Mouse (Mus musculus): ENCODE results near the gene Prss2. TPM values are rescaled to one million over a fixed set of nuclear protein-coding genes. Genes with fewer than 3 reads are reported as not detected.
"Not testable (repeated sequence)": the region's sequence is repeated elsewhere in the genome, so short reads cannot be mapped to it uniquely, and the experiment has no call there.

The Prss2 gene
- polyA plus RNA-seq, 1 experiment from 2014 or later: 141 TPM

DNA sequence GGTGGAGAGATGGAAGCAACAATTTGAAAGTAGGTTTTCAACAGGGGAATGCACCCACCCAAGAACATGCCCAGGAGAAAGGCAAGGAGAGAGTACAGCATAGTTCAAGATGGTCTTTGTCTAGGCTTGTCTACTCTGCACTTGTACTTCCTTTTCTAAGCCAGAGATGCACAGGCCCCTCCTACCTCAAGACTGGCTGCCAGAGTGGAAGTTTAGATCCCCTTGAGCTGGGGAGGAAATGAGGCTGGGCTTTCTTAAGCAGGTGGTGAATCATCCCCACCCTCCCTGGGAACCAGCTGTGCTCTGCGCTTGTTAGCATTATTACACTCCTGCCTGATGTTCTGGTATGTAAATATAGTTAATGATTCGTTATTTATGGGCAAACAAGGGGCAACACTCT, 36.7 kb downstream of the Prss2 start:
- peak overlapping the region; percentile 37; the same call in 1 of the 2 replicates for H3K27ac ChIP-seq
- no peak overlapping the region for H3K9ac ChIP-seq
- H3K9me3 ChIP-seq: no peaks in the 10 kb centered on the region
- H3K4me3 ChIP-seq (replicated peaks): no peak overlapping the region
- no peaks in the 10 kb centered on the region for H3K27me3 ChIP-seq (replicated peaks)
- H3K4me2 ChIP-seq: no peak overlapping the region
- H3K4me1 ChIP-seq: no peaks in the 10 kb centered on the region
- no peaks in the 10 kb centered on the region for H3K36me3 ChIP-seq
- no peak for ATAC-seq (ENCODE audit: insufficient read depth, low FRiP score, low read depth)
- WGBS: 35% methylated on average over 2 of the region's 2 CpGs

DNA sequence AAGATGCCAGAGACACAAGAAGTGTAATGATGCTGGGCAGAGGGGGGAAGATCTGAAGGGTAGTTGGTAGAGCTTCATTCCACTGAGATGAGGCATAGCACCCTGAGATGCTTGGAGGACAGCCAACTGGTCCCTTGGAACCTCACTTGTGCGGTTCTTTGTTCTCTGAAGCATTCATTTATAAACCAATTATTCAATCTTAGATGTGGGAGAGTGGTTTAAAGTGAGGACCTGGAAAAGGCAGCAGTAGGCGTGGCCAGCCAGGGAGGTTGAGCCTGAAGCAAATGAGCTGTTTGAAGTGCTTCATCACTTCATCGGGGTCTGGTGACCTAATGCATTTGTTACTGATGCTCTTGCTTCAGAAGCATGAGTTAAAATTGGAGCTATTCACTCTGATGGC, 37.7 kb downstream of the Prss2 start:
- WGBS: 53% methylated on average over 3 of the region's 3 CpGs
- no peak for ATAC-seq (ENCODE audit: insufficient read depth, low FRiP score, low read depth)
- Histone ChIP-seq H3K9me3 (no peaks in the 10 kb centered on the region), H3K4me3 (replicated peaks) (no peak overlapping the region), H3K27me3 (replicated peaks) (no peaks in the 10 kb centered on the region), H3K4me2 (no peak overlapping the region), H3K9ac (no peak overlapping the region), H3K36me3 (no peaks in the 10 kb centered on the region), H3K27ac (0 out of 2 replicates have a peak overlapping the region, but pooled peaks have one; percentile 7), H3K4me1 (no peaks in the 10 kb centered on the region)

DNA sequence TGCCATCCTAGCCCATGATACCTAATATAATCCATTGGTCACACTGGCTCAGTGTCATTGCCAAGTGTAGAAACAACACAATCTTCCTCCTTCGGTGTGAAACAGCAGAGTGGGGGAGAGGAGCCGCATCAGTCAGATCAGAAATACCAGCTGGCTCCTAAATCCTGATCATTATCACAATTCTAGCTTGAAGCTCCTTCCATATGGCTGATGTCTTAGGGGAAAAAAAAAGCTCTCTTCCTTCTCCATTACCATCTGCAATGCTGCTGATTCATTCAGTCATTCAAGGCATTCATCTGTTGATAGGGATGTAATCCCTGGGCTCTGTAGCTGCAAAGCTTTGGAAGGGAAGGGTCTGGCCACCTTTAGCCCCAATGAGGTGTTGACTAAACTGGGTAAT, 38.7 kb downstream of the Prss2 start:
- ATAC-seq (ENCODE audit: insufficient read depth, low FRiP score, low read depth): no peak
- no peaks in the 10 kb centered on the region for H3K9me3 ChIP-seq
- H3K4me2 ChIP-seq: no peak overlapping the region
- no peak overlapping the region for H3K9ac ChIP-seq
- H3K4me1 ChIP-seq: no peaks in the 10 kb centered on the region
- 69% methylated on average over 2 of the region's 2 CpGs for WGBS
- H3K36me3 ChIP-seq: no peaks in the 10 kb centered on the region
- no peak overlapping the region for H3K4me3 ChIP-seq (replicated peaks)
- no peaks in the 10 kb centered on the region for H3K27me3 ChIP-seq (replicated peaks)
- no peak overlapping the region for H3K27ac ChIP-seq

DNA sequence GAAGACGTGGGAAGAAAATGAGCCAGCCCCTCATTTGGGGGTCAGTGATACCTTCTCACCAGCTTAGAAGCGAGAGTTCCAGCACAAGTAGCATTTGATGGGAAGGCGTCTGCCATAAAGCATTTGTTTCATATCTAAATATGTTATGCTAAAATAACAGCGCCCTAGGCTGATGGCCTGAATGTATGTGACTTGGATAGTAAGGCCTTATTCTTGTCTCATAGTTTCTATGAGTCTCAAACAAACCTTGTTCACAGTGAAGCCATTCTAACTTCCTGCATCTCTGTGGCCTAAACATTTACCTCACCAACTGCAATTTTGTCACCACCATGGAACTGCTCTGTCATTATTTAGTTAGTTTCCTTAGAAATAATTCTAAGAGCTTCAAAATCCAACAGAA, 41.0 kb downstream of the Prss2 start:
- no peak overlapping the region for H3K4me3 ChIP-seq (replicated peaks)
- no peak for ATAC-seq (ENCODE audit: insufficient read depth, low FRiP score, low read depth)
- 88% methylated on average over 4 of the region's 4 CpGs for WGBS
- 0 out of 2 replicates have a peak overlapping the region, but pooled peaks have one; percentile 13 for H3K4me2 ChIP-seq
- no peaks in the 10 kb centered on the region for H3K4me1 ChIP-seq
- H3K27ac ChIP-seq: no peak overlapping the region
- H3K27me3 ChIP-seq (replicated peaks): no peaks in the 10 kb centered on the region
- H3K9ac ChIP-seq: no peak overlapping the region
- H3K9me3 ChIP-seq: no peaks in the 10 kb centered on the region
- H3K36me3 ChIP-seq: no peaks in the 10 kb centered on the region

DNA sequence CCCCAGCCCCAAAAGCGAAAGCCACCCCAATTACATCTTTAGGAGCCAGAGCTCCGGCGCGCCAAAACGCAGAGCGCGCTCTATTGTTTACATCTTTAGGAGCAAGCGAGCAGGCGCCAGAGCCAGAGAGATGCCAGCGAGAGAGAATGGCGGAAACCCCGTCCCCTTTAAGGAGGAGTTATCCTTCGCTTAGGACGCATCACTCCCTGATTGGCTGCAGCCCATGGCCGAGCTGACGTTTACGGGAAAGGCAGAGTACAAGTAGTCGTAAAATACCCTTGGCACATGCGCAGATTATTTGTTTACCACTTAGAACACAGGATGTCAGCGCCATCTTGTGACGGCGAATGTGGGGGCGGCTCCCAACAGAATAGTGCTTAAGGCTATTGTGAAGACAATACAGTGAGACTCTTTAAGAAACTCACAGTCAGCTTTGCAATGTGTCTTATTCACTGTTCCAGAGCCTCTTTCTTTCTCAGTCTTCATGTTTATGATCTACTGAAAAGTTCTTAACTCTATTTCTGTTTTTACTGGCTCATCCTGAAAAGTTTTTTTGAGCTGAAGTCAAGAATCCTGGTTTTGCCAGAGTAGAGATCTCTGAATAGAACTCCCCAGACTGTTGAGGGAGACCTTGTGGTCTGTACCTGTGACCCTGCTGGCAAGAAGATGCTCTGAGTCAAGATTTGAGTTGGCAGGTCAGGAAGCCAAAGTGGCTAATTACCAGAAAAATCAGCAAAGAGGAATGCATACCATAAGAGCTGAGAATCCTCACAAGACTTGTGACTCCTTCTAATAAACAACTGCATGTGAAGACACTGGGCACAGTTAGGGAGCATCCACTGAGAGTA, 41.7 kb downstream of the Prss2 start:
- not testable (repeated sequence) for H3K9me3 ChIP-seq; H3K36me3 ChIP-seq; H3K4me3 ChIP-seq (replicated peaks); ATAC-seq (ENCODE audit: insufficient read depth, low FRiP score, low read depth); H3K4me1 ChIP-seq; H3K4me2 ChIP-seq; H3K27me3 ChIP-seq (replicated peaks); H3K27ac ChIP-seq; H3K9ac ChIP-seq
- WGBS: 51% methylated on average over 6 of the region's 23 CpGs

DNA sequence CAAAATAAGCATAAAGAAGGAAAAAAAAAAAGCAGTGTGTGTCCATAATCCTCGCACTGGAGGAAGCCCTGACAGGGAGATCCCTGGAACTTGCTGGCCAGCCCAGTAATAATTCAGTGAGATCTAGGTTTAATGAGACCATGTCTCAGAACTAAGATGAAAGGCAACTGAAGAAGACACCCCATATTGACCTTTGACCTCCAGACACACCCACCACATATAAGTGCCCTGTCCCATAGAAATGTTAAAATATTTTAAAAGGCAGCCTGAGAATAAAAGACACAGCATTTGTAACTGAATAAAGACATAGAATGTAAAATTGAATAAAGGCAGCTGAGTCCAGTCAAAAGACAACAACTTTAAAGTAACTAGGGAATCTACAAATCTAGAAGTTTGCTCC, 43.7 kb downstream of the Prss2 start:
- H3K27me3 ChIP-seq (replicated peaks): no peaks in the 10 kb centered on the region
- H3K4me1 ChIP-seq: no peaks in the 10 kb centered on the region
- no peak overlapping the region for H3K4me2 ChIP-seq
- no peaks in the 10 kb centered on the region for H3K36me3 ChIP-seq
- no peak overlapping the region for H3K4me3 ChIP-seq (replicated peaks)
- no peak overlapping the region for H3K9ac ChIP-seq
- 77% methylated on average over 1 of the region's 1 CpGs for WGBS
- H3K27ac ChIP-seq: no peak overlapping the region
- ATAC-seq (ENCODE audit: insufficient read depth, low FRiP score, low read depth): no peak
- no peaks in the 10 kb centered on the region for H3K9me3 ChIP-seq

DNA sequence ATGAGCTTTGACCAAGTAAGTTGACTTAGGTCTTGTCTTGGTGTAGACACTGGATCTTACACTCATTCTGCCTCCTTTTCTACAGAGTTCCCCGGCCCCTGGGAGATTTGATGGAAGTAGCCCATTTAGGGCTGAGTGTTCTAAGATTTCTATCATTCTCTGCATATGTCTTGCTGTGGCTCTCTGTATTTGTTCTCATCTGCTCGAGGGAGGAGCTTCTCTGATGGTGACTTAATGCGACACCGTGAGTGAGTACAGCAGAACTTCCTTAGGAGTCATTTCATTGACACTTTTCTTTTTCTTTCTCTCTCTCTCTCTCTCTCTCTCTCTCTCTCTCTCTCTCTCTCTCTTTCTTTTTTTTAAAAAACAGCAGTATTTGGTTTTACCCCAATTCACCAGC, 45.4 kb downstream of the Prss2 start:
- no peak overlapping the region for H3K9ac ChIP-seq
- H3K9me3 ChIP-seq: no peaks in the 10 kb centered on the region
- WGBS: 83% methylated on average over 4 of the region's 4 CpGs
- no peak overlapping the region for H3K27ac ChIP-seq
- no peak overlapping the region for H3K4me2 ChIP-seq
- no peaks in the 10 kb centered on the region for H3K36me3 ChIP-seq
- H3K4me3 ChIP-seq (replicated peaks): no peak overlapping the region
- ATAC-seq (ENCODE audit: insufficient read depth, low FRiP score, low read depth): no peak
- no peaks in the 10 kb centered on the region for H3K27me3 ChIP-seq (replicated peaks)
- H3K4me1 ChIP-seq: no peaks in the 10 kb centered on the region

DNA sequence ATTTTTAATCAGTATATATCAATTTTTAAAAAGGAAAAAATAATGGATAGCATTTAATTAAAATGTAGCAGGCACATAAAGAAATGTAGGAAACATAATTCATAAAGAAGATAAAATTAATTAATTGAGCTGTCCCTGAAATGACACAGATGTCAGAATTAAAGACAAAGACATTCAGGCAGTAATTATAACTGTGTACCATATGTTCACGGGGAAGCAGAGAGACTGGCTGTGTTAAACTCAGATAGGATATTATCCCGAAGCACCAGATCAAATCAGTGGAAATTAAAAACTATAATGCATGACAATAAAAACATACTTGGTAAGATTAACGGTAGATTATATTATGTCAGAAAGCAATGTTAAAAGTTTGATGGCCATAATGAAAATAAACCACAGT, 47.5 kb downstream of the Prss2 start:
- H3K4me1 ChIP-seq: no peaks in the 10 kb centered on the region
- no peak for ATAC-seq (ENCODE audit: insufficient read depth, low FRiP score, low read depth)
- 81% methylated on average over 3 of the region's 3 CpGs for WGBS
- H3K27me3 ChIP-seq (replicated peaks): no peaks in the 10 kb centered on the region
- H3K4me2 ChIP-seq: no peak overlapping the region
- H3K9me3 ChIP-seq: no peaks in the 10 kb centered on the region
- no peaks in the 10 kb centered on the region for H3K36me3 ChIP-seq
- no peak overlapping the region for H3K4me3 ChIP-seq (replicated peaks)
- H3K9ac ChIP-seq: no peak overlapping the region
- H3K27ac ChIP-seq: no peak overlapping the region

Other genes with a start within 250 kb of the Prss2 start
- gene Try4, start 219.5 kb upstream of the Prss2 start, polyA plus RNA-seq (2015; fragmentation: Nextera tagmentation; extraction: Ambion mirVana): 23.1 and 29.2 TPM in 2 replicates
- 220 and 287 TPM in 2 replicates for gene Try5, start 204.9 kb upstream of the Prss2 start, polyA plus RNA-seq (2015; fragmentation: Nextera tagmentation; extraction: Ambion mirVana)
- 272 and 357 TPM in 2 replicates for gene Try10, start 167.7 kb upstream of the Prss2 start, polyA plus RNA-seq (2015; fragmentation: Nextera tagmentation; extraction: Ambion mirVana)
- 110 and 114 TPM in 2 replicates for gene Prss3, start 144.1 kb upstream of the Prss2 start, polyA plus RNA-seq (2015; fragmentation: Nextera tagmentation; extraction: Ambion mirVana)
- 86.0 and 95.7 TPM in 2 replicates for gene Gm5771, start 129.4 kb upstream of the Prss2 start, polyA plus RNA-seq (2015; fragmentation: Nextera tagmentation; extraction: Ambion mirVana)
- gene Gm10334, start 75.6 kb upstream of the Prss2 start, polyA plus RNA-seq (2015; fragmentation: Nextera tagmentation; extraction: Ambion mirVana): 89.9 and 105 TPM in 2 replicates
- 367 and 403 TPM in 2 replicates for gene Prss1, start 62.9 kb upstream of the Prss2 start, polyA plus RNA-seq (2015; fragmentation: Nextera tagmentation; extraction: Ambion mirVana)
- 9.2 and 12.0 TPM in 2 replicates for gene Ephb6, start 83.7 kb downstream of the Prss2 start, polyA plus RNA-seq (2015; fragmentation: Nextera tagmentation; extraction: Ambion mirVana)
- 5.0 and 5.3 TPM in 2 replicates for gene Trpv6, start 114.6 kb downstream of the Prss2 start, polyA plus RNA-seq (2015; fragmentation: Nextera tagmentation; extraction: Ambion mirVana)
- gene Trpv5, start 159.0 kb downstream of the Prss2 start, polyA plus RNA-seq (2015; fragmentation: Nextera tagmentation; extraction: Ambion mirVana): 0.04 and 0.05 TPM in 2 replicates
- 0.24 and 0.68 TPM in 2 replicates for gene Llcfc1, start 162.6 kb downstream of the Prss2 start, polyA plus RNA-seq (2015; fragmentation: Nextera tagmentation; extraction: Ambion mirVana)
- 9.4 and 21.7 TPM in 2 replicates for gene Kel, start 182.6 kb downstream of the Prss2 start, polyA plus RNA-seq (2015; fragmentation: Nextera tagmentation; extraction: Ambion mirVana)